Mouse (Mus musculus) megakaryocyte-erythroid progenitor cell, adult 5-6 weeks (primary cell): ENCODE measurements at regions not wholly inside any gene's neighbourhood (a gene's known extent, or its start where the extent isn't known, plus 50 kb on each side); places are given as distances from the start of the nearest gene placed in this dataset.

Source experiments
- ATAC-seq: replicated peaks from 2 replicates; pipeline ENCODE4 v1.8.0; 2016; ENCODE audit warnings: mild to moderate bottlenecking, inconsistent platforms; ENCODE audit not compliant: severe bottlenecking, poor library complexity, low FRiP score, low TSS enrichment

GRCm38 (mm10) chr9:112839071-112839793, 603.5 kb upstream of the Arpp21 start:
- no peak for ATAC-seq

GRCm38 (mm10) chr9:112837563-112837962, 601.8 kb upstream of the Arpp21 start:
- ATAC-seq: no peak

DNA sequence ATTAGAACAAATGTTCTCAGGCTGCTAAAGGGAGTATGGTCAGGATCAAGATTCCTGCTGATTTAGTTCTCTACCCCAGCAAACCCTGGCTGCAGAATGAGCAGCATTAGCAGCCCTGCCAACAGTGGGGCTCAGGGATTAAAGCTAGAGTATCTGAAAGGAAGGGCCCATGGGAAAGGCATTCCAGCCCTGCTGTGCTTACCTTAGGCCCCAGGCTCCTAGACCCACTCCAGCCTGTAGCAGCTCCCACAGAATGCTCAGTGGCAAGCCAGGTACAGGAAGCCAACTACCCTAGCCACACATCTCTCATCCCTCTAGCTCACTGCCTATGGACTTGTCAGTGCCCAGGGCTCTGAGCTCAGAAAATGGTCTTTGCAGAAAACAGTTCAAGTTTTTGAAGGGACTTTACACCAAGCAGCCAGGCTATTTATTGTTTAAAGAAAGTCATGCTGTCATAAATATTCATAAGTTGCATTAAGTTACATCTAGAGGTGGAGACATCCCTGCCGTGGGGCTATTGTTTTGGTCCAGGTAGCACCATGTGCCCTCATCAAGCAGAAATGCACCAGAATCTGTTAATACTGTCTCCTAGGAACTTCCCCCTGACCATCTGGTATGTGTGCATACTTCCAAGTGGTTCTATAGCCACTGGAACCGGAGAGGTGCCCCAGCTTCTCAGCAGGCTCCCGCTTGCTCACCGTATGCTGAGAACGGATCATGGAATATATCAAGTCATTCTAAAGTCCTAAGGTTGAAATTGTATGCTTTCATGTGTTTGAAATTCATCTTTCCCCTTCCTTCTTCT, 598.9 kb upstream of the Arpp21 start:
- ATAC-seq: no peak

DNA sequence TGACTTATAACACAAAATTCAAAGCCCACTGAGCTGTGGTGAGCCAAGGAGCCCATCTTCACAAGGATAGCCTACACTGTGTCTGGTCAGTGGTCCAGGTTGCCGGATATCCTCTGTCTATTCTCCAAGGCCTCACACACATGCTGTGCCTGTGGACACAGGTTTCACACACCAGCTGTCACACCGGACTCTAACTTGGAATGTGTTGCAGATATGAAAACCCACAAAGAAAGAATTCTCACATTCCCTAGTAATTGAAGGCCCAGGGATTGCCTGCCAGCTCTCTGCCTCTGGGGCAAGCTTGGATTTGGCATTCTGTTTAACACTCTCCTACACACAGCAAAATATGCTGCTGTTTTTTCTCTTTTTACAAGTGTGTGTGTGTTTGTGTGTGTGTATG, 595.4 kb upstream of the Arpp21 start:
- ATAC-seq: no peak

DNA sequence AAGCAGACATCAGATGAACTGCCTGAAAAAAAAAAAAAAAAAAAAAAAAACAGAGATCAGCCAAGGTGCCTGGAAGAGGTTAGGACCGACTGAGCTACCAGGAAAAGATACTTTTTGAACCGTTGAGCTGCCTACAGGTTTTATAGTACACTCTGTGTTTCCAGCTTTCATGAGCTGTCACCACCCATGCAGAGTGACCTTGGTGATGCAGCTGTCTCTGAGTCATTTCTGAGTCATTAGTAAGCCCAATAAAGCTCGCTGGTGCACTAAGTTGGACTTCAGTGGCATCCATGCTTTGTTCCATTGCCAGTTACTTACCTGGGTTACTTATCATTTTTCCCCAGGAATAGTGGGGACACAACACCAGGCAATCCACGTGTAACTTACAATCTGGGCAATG, 592.9 kb upstream of the Arpp21 start:
- ATAC-seq: no peak

- ATAC-seq: no peak
Observed at GRCm38 (mm10) chr9:112826592-112826991, 590.9 kb upstream of the Arpp21 start.

GRCm38 (mm10) chr9:112821940-112822339, 586.2 kb upstream of the Arpp21 start:
- ATAC-seq: no peak

- ATAC-seq: no peak
Observed at GRCm38 (mm10) chr9:112811946-112812345, 576.2 kb upstream of the Arpp21 start.

DNA sequence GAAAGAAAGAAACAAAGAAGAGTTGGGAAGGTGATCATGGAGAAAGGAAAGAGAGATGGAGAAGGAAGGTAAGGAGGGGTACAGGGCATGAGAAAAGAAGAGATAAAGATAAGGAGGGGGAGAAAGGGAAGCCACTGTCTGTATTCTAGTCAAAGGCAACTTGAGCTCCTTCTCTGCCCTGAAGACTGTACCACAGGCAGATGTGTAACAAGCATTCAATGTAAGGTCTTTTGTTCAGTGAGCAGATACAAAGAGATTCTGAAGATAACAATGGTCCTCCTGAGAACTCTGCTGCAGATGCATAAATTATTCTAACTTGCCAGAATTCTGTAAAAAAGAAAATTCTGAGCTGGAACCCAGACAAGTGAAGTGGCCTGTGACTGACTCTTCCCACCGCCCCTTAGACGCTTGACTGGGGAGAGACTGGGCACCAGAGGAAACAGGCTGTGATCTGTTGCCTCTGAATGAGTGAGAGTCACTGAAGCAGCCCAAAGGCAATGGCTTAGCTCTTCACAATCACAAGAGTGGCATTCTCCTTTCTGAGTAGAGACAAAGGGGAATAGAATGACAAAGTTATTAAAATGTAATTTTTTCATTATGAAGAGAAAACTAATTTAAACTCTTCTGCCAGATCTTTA, 564.0 kb upstream of the Arpp21 start:
- ATAC-seq: no peak

DNA sequence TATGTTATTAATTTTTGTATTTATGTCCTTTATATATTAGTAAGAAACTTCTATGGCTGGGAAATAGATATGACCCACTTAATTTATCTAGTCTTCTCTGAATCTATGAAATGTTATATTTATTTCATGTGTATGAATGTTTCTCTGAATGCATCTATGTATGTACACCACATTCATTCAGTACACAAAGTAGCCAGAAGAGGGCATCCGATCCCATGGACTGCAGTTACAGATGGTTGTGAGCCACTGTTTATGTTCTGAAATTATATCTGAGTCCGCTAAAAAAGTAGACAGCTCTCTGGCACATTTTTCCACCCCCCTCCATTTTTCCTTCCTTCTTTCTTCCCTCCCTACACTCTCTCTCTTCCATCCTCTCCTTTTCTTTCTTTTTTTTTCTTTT, 557.8 kb upstream of the Arpp21 start:
- ATAC-seq: 0 out of 2 replicates have a peak, but pooled peaks have one; percentile 57

- no peak for ATAC-seq
Observed at GRCm38 (mm10) chr9:112771981-112772380, 536.2 kb upstream of the Arpp21 start.

DNA sequence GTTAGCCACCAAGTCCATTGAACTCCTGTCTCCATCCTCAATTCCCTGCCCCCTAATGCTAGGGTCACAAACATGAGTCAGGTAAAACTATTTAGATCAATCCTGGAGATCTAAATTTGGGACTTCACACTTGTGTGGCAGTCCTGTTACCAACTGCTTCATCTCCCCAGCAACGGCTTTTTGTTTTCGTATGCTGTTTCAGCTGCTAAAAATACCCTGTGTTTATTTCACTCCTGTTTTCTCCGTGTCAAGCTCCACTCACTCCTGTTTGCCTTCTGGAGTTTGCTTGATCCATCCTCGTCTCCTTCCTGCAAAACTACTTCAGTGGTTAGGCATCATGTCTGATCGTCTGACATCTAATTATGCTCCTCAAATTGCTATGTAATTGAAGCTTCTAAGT, 508.9 kb upstream of the Arpp21 start:
- ATAC-seq: no peak

- ATAC-seq: no peak
Observed at GRCm38 (mm10) chr9:112743871-112744590, 508.3 kb upstream of the Arpp21 start.

DNA sequence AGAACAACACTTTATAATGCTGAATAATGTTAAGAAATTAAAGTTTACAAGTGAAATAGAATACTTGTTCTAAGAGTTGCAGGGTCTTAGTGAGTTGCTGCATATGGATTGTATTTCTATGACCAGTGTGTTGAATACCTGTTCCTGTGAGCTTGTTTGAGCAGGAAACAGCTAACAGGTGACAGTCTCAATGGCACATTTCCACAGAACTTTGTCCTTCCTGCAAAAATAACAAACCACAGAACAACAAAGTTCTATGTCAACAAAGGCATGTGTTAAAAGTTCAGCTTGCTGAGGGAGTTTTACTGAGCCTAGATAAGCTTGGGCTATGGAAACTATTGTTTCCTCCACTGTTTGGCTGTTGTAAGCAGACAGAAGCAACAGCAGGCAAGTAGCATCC, 500.0 kb upstream of the Arpp21 start:
- ATAC-seq: no peak

DNA sequence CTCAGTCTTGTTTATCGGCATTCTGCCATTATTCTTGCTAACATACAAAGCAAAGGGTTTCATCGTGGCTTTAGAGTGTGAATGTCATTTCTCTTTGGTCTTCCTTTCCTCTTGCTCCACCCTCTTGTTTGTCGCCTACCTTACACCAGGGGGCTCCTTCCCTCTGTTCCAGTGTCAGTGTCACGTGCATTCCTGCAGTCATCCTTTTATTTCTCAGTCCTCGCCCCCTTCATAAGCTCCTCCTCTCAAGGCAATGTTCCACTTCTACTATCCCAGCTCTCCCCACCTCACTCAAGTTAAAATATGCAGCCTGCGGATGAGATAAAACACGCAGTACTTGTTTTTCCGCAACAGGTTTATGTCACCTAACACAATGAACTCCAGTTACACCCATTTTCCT, 489.8 kb upstream of the Arpp21 start:
- no peak for ATAC-seq

DNA sequence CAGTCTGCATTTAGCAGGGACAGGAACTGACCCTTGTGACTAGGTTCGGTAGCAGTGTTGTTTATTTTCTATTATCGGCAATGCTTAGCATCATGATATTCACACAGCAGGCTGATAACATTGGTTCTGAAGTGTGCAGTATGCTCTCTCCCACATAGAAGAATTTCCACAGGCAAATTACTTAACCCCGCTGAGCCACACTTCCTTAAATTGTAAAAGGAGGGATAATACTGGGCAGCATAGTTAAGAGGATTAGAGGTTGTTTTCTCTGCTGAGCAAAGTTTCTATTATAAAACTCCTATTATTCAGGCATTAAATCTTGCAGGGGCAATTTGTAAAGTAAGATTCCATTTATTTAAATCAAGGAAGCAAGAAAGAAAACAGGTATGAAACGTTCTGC, 489.4 kb upstream of the Arpp21 start:
- no peak for ATAC-seq

GRCm38 (mm10) chr9:112723346-112723745, 487.6 kb upstream of the Arpp21 start:
- no peak for ATAC-seq

- no peak for ATAC-seq
Observed at GRCm38 (mm10) chr9:112722501-112722900, 486.8 kb upstream of the Arpp21 start.

DNA sequence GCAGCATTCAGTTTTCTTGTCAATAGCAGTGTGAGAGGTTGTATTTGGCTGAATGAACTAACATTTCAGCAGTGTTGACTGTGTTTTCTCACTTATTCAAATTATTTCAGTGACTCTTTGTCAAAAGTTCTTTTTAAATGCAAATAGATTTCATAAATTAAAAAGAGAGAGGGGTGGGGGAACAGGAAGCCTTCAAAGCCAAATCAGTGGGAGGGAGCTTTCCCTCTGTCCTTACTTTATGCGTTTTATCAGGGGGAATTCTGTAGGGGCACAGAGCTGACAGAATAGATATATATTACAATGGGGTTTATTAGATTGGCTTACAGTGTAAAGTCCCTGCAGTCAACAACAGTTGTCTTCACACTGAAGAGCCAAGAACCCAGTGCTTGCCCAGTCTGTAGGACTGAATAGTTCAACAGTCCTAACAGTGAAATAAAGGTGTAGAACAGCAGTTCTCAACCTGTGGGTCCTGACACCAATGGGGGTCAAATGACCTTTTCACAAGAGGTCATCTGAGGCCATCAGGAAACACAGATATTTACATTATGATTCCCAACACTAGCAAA, 479.5 kb upstream of the Arpp21 start:
- ATAC-seq: no peak

DNA sequence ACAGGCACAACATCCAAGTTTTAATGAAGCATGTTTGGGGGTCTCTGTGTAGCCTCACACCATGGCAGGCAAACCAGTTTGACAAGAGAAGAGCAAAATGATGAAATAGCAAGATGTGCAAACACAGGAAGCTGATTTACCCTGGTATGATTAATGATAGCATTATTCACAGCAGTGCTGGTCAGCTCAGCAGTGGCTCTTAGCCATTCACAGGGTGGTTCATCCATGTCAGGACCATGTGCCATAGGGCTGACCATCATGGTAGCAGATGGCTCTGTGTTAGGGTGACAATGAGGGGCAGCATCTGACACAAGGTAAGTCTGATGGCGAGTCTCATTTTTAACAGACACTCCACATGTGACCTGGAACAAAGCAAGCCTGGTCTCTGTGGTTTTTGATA, 443.1 kb upstream of the Arpp21 start:
- ATAC-seq: no peak
